Mouse (Mus musculus): ENCODE results near the gene Olfr1389.

- TF ChIP-seq CTCF (IDR thresholded peaks at IDR 0.05; ENCODE audit: extremely low read depth, insufficient read depth, low read length) (no peak), POLR2A (IDR thresholded peaks at IDR 0.05; ENCODE audit: extremely low read depth, insufficient read depth, low read length) (no peak)
Measured at GRCm38 (mm10) chr11:49436411-49436810, 13.5 kb downstream of the Olfr1389 start, which contains the start of gene Olfr1388.
